Mouse (Mus musculus) bone marrow, adult 2 months (tissue): ENCODE results near the gene Epc2. TPM values are rescaled to one million over a fixed set of nuclear protein-coding genes. Genes with fewer than 3 reads are reported as not detected.
"Not testable (repeated sequence)": the region's sequence is repeated elsewhere in the genome, so short reads cannot be mapped to it uniquely, and the experiment has no call there.

ENCODE experiments used
- H3K27ac ChIP-seq: fragments of 200-500 bp; 2 replicates; pipeline ENCODE4 v1.5.1; 2012; ENCODE audit warnings: low read depth, mild to moderate bottlenecking, control low read depth, inconsistent platforms, low read length; ENCODE audit not compliant: control insufficient read depth, poor library complexity, insufficient read depth
- H3K4me1 ChIP-seq: fragments of 200-500 bp; 2 replicates; pipeline ENCODE4 v1.6.1; 2011; ENCODE audit warnings: low read length; ENCODE audit not compliant: control insufficient read depth, insufficient read depth
- H3K4me3 ChIP-seq: fragments of 200-500 bp; replicated peaks from 2 replicates; pipeline ENCODE3; 2011; ENCODE audit warnings: mild to moderate bottlenecking, low read depth, low read length, control low read depth; ENCODE audit not compliant: control insufficient read depth
- CTCF ChIP-seq: fragments of 200-500 bp; IDR thresholded peaks from 2 replicates; pipeline ENCODE4 v1.5.1; 2011; ENCODE audit warnings: low read length, control low read depth; ENCODE audit not compliant: control insufficient read depth, insufficient read depth
- POLR2A ChIP-seq: fragments of 200-500 bp; IDR thresholded peaks from 2 replicates; pipeline ENCODE4 v1.6.1; 2011; ENCODE audit warnings: low read depth, mild to moderate bottlenecking, control low read depth, low read length, borderline replicate concordance; ENCODE audit not compliant: control insufficient read depth
- WGBS: fragments of 180-500 bp; shearing (Covaris S2); methylation state at CpG from one replicate; pipeline ENCODE4 v1.1.7; 2018; 5-methylcytosine and 5-hydroxymethylcytosine counted together
- polyA plus RNA-seq: library from polyadenylated mRNA; stranded (reverse); fragments of >200 nt; gene quantifications from 2 replicates; pipeline ENCODE4 v1.2.4, GENCODE M21; 2011; ENCODE audit warnings: low replicate concordance; ENCODE audit not compliant: missing spikeins, insufficient read depth, insufficient read length

Epc2 gene
- polyA plus RNA-seq, 1 experiment: 19.3 TPM

- no peak for TF ChIP-seq POLR2A
- TF ChIP-seq CTCF: no peak
- 74% methylated on average over 4 of the region's 4 CpGs for WGBS
- H3K4me3 ChIP-seq: no peak overlapping the region
- no peaks in the 10 kb centered on the region for H3K4me1 ChIP-seq
- H3K27ac ChIP-seq: no peak overlapping the region
Measured at GRCm38 (mm10) chr2:49501435-49501834, 50.1 kb downstream of the Epc2 start.

DNA sequence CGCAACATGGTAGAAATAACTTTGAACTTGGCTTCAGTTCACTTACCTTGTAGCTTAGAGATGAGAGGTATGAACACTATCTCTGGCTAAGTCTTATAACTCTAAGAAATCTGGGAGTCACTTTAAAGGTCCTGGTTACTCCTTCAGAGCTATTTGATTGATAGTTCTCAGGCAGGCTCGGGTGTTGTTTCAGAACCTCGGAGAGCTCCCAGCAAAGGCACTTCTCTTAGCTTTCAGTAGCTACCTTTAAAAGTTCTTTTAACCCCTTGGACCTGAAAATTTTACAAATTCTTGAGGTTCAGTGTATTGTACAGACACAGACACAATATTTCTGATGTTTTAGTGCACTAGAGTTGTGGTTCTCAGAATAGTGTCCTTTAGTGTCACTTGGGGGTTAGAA is 52.3 kb downstream of the Epc2 start:
- no peak overlapping the region for H3K4me3 ChIP-seq
- TF ChIP-seq CTCF (no peak), POLR2A (no peak)
- H3K27ac ChIP-seq: no peak overlapping the region
- no peaks in the 10 kb centered on the region for H3K4me1 ChIP-seq
- WGBS: 53% methylated on average over 3 of the region's 3 CpGs

DNA sequence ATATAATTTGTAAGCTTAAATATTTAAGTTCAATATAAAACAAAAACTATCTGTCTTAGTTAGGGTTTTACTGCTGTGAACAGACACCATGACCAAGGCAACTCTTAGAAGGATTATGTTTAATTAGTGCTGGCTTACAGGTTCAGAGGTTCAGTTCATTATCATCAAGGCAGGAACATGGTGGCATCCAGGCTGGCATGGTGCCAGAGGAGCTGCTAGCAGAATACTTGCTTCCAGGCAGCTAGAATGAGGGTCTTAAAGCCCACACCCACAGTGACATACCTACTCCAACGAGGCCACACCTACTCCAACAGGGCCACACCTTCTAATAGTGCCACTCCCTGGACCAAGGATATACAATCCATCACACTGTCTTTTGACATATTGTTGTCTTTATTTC is 53.9 kb downstream of the Epc2 start:
- not testable (repeated sequence) for H3K4me1 ChIP-seq, H3K4me3 ChIP-seq, H3K27ac ChIP-seq
- WGBS: 80% methylated on average over 1 of the region's 1 CpGs

DNA sequence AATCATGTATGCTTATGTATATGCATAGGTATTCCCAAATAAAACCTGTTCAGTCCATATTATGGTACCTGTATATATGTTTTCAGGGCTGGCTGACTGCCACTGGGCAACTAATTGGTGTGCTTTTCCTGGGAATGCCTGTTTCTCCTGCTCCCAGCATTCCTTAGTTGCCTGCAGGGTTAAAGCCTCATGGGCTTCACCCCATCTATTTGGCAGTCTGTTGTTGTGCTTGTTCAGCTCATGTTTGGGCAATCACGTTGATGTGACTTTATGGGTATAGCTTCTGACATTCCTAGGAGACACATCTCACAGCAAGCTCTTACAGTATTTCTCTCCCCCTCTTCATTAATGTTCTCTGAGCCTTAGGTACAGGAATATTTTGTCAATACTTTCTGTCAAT is 59.5 kb downstream of the Epc2 start:
- TF ChIP-seq POLR2A: no peak
- TF ChIP-seq CTCF: no peak
- WGBS: 89% methylated on average over 1 of the region's 1 CpGs
- H3K4me1 ChIP-seq: no peaks in the 10 kb centered on the region
- H3K4me3 ChIP-seq: no peak overlapping the region
- no peak overlapping the region for H3K27ac ChIP-seq

GRCm38 (mm10) chr2:49516011-49516410 is 64.7 kb downstream of the Epc2 start:
- Histone ChIP-seq H3K27ac (no peak overlapping the region), H3K4me1 (no peaks in the 10 kb centered on the region), H3K4me3 (no peak overlapping the region)
- 95% methylated on average over 2 of the region's 2 CpGs for WGBS
- TF ChIP-seq POLR2A: no peak
- no peak for TF ChIP-seq CTCF

DNA sequence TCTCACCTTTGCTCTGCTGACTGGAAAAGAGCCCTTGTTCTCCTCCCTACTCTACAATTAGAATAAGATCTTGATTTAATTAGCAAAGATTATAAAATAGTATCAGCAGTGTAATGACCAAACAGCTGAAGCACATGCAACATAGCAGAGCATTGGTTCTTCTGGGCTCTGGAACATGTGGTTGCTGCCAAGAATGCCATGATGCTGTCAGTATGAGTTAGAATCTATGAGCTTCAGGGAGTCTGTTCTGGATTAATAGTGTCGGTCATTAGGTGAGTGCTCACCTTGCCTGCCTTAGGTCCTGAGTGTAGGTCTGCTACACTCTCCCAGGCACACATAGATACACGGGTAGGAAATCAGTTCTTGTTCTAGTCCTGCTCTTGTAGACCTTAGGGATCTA is 69.1 kb downstream of the Epc2 start:
- Histone ChIP-seq H3K4me3 (no peak overlapping the region), H3K4me1 (no peaks in the 10 kb centered on the region), H3K27ac (no peak overlapping the region)
- TF ChIP-seq CTCF (no peak), POLR2A (no peak)
- WGBS: 96% methylated on average over 2 of the region's 2 CpGs

DNA sequence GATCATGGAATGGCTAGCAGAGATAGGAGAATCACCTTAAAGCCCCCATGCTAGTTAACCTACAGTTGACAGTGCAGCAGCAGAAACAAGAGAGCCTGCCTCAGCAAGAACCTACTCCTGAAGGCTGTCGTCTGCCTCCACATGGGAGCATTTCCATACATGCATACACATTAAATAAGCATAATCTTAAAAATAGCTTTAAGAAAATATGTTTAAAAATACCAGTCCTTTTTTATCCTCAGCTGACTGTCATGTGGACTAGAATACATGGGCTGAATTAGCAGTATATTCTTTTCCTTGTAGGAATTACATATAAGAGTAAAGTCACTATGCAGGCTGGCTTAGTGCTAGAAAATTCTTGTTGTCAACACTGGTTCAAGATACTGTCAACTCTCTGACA is 69.7 kb downstream of the Epc2 start:
- Histone ChIP-seq H3K27ac (no peak overlapping the region), H3K4me3 (no peak overlapping the region), H3K4me1 (no peaks in the 10 kb centered on the region)
- 88% methylated on average over 1 of the region's 1 CpGs for WGBS
- no peak for TF ChIP-seq POLR2A
- TF ChIP-seq CTCF: no peak

GRCm38 (mm10) chr2:49521564-49521963 is 70.3 kb downstream of the Epc2 start:
- no peaks in the 10 kb centered on the region for H3K4me1 ChIP-seq
- H3K4me3 ChIP-seq: no peak overlapping the region
- WGBS: 87% methylated on average over 2 of the region's 2 CpGs
- H3K27ac ChIP-seq: no peak overlapping the region
- TF ChIP-seq POLR2A (no peak), CTCF (no peak)

- Histone ChIP-seq H3K4me3 (no peak overlapping the region), H3K27ac (no peak overlapping the region), H3K4me1 (no peaks in the 10 kb centered on the region)
- TF ChIP-seq POLR2A (no peak), CTCF (no peak)
- 91% methylated on average over 4 of the region's 4 CpGs for WGBS
Measured at GRCm38 (mm10) chr2:49522578-49522977, 71.3 kb downstream of the Epc2 start.

DNA sequence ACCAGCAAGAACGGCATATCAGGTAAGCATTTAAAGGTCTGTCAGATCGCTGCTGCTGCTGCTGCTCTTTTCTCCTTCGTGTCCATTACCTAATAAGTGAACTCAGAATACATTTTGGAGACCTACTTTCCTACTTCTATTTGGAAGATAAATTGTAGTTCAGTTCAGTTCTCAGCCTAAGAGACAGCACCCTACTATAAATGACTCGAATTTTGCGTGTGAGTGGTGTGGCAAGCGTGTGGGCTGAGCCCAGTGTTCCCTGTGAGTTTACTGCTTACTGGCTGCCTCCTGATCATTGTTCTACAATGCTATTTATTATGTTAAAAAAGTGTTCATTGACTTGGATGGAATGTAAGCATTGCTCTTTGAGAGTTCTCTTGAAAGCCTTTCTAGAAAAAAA is 85.9 kb downstream of the Epc2 start:
- Histone ChIP-seq H3K4me1 (no peaks in the 10 kb centered on the region), H3K27ac (no peak overlapping the region), H3K4me3 (no peak overlapping the region)
- WGBS: 90% methylated on average over 6 of the region's 6 CpGs
- TF ChIP-seq POLR2A (no peak), CTCF (no peak)
